Mouse (Mus musculus): Measurements from ENCODE around the gene Sh3d19.

The Sh3d19 gene

DNA sequence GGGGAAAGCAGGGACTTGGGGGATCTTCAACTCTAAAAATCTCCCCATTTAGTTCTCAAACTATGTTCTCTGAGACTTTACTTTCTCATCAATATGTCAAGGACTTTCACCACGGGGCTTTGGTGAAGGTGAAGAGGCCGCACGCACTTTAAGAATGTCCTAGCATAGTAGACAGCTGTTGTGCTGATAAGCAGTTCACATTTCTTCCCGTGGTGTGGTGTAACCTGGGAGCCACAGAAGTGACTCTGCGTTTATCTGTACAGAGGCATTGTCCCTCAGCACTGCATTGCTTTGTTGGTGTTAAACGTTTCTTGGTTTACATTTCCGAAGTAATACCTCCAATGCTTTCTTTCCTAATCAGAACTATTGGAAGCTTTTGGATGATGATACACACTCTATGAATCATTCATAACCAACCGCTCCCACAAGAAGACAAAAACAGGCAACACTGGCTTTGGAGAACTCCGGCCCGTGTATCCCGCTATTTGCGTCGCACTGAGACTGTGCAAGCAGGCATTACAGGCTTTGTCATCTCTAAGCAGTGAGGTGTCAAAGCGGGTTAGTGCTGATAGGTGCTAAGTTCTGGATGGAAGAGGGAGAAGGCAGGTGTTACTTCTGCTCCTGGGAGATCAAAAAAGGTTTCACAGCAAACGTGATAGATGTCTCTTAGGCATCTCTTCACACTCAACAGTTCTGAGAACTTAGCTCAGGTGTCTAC, 57.9 kb downstream of the Sh3d19 start:
- DNase-seq (ENCODE audit: low spot score in 2 of 2) = no peak

GRCm38 (mm10) chr3:86030566-86030965, 59.7 kb downstream of the Sh3d19 start:
- DNase-seq (ENCODE audit: low spot score in 2 of 2) = no peak

- DNase-seq (ENCODE audit: low spot score in 2 of 2) = no peak
Observed at GRCm38 (mm10) chr3:86033455-86034090, 62.7 kb downstream of the Sh3d19 start.

DNA sequence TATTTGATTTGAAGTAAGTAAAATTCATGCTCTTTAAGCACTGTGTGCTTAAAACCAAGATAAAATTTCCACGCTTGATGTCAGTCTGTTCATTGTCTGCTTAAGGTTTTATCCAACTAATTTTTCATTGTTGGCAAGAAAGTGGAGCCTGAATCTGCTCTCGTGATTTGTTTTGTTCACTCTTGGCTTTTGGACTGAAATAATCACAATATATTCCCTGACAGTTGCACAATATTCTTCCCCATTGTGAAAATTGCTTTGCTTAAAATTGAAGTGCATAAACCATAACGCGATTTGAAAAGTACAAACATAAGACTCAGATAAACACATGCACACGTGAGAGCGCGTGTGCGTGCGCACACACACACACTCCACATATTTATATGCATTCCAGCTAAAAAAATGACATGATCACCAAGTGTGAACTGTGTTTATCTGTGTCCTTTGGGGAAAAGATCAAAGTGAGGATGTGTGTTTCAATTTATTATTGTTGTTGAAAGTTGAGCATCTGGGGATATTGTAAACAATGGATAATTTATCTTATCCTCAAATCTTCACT, 67.1 kb downstream of the Sh3d19 start:
- no peak for DNase-seq (ENCODE audit: low spot score in 2 of 2)

DNA sequence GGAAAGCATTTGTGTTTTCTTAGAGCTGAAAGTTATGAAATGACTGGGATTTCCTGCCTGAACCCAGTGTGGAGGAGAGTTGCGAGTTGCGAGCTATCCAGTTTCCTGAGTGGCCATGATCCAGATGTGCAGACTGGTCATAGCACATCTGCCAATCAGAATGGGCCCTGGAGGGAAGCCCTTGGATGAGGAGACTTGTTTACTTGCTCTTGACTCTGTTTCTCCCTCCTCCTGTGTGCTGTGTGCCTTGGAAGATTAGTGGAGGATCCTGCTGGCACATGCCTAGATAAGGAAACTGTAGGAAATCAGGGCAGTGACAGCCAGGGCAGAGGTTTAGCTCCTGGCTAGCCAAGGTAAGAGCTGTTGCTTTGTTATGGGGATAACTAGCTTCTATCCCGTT, 67.7 kb downstream of the Sh3d19 start:
- no peak for DNase-seq (ENCODE audit: low spot score in 2 of 2)

GRCm38 (mm10) chr3:86040286-86041201, 69.6 kb downstream of the Sh3d19 start:
- no peak for DNase-seq (ENCODE audit: low spot score in 2 of 2)

DNA sequence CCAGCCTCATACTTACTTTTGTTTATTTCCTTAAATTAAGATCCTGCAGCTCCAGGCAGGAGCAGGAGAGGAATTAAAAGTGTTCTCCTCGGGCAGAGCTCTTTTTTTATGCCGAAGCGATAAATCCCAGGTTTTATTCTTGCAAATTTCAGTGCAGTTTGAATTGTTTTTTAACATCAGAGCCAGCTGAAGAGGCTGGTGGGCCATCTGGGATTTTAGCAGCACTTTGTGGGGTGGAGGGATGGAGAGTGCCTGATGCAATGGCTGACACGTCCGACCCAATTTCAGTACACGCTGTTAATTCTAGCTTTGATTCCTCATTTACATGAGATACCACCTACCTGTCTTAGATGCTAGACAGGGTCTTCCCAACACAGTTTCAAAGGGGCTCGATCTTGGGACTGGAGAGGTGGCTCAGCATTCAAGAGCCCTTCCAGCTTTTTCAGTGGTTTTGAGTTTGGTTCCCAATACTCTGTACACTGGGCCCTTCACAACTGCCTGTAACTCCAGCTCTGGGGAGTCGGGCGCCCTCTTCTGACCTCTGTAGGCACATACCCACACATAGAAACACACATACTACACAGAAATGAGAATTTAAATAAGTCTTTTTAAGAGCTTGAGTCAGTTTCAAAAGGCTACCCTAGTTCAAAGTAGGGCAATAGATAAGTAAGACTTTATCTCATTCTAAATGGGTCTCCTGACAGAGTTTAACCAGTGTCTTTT, 76.9 kb downstream of the Sh3d19 start:
- no peak for DNase-seq (ENCODE audit: low spot score in 2 of 2)

DNA sequence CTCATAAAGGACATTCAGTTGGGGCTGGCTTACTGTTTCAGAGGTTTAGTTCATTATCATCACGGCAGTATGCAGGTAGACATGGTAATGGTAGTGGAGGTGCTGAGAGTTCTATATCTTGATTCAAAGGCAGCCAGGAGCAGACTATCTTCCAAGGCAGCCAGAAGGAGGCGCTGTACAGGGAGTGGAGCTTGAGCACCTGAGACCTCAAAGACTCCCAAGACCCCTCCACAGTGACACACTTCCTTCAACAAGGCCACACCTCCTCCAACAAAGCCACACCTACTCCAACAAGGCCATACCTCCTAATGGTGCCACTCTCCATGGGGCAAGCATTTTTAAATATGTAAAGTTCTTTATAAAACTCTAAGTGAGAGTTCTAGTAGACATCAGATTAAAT, 78.1 kb downstream of the Sh3d19 start:
- no peak for DNase-seq (ENCODE audit: low spot score in 2 of 2)

DNA sequence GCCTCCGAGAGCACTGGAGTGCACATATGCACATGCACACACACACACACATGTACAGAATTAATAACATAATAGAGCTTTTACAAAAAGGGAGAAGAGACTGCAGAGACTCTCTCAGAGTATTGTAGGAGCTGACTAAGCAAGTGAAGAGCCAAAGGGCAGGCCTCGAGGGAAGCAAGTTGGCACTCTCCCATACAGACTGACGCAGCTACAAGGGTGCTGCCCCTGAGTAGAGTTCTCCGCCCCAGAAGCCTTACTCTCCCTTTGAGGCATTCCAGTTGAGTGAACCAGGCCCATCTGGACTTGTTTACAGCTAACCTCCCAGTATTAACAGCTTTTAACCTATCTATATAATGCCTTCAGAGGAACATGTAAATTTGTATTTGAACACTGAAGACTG, 85.8 kb downstream of the Sh3d19 start:
- DNase-seq (ENCODE audit: low spot score in 2 of 2) = no peak

GRCm38 (mm10) chr3:86057436-86058095, 86.7 kb downstream of the Sh3d19 start:
- DNase-seq (ENCODE audit: low spot score in 2 of 2) = no peak

- no peak for DNase-seq (ENCODE audit: low spot score in 2 of 2)
Observed at GRCm38 (mm10) chr3:86069646-86070250, 98.8 kb downstream of the Sh3d19 start.

GRCm38 (mm10) chr3:86070799-86071198, 99.9 kb downstream of the Sh3d19 start:
- no peak for DNase-seq (ENCODE audit: low spot score in 2 of 2)

DNA sequence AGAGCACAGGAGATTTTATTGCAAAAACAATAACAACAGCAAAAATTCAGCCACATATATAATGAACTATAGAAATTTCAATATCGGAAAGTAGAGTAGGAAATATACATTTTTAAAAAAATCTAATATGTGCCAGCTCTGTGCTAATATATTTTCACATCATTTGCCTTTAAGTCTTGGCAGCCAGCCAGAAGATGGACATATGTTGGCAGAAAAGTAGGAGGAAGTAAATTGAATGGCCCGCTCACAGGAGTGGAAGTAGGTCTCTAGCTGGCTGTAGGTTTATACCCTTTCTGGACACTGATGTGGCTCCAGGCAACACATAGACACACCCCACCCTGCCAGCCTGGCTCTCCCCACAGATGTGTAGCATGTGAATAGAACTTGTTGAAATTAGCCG, 101.2 kb downstream of the Sh3d19 start:
- DNase-seq (ENCODE audit: low spot score in 2 of 2) = no peak

DNA sequence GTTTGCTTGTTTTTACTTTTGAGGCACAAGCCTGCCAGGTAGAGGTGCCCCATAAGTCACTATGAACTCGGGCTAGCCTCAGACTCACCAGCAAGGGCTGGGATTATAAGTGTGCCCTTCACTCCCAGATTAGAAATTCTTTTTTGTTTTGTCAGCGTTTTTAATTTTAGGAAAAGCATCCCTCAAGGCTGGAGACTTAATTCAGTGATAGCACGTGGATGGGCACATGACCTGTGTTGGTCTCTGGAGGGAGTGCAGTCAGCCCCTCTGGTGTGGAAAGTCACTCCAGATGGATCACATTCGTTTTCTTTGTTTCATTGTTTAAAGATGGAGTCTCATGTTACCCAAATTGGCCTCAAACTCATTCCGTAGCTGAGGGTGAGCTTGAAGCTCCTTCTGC, 102.0 kb downstream of the Sh3d19 start:
- no peak for DNase-seq (ENCODE audit: low spot score in 2 of 2)

DNA sequence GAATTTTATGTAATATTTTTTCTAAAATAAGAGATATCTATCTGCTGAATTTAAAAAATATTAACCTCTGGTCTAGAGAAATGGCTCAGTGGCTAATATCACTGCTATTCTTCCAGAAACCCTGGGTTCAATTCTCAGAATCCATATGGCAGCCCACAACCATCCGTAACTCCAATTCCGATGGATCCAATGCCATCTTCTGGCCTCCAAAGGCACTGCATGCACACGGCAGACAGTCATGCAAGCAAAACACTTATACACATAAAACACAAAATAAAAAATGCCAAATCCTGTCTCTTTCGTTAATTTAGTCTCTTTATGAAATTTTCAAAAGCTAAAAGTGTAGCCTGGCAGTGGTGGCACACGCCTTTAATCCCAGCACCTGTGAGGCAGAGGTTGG, 104.7 kb downstream of the Sh3d19 start:
- no peak for DNase-seq (ENCODE audit: low spot score in 2 of 2)

- no peak for DNase-seq (ENCODE audit: low spot score in 2 of 2)
Observed at GRCm38 (mm10) chr3:86076511-86077283, 105.8 kb downstream of the Sh3d19 start.

- no peak for DNase-seq (ENCODE audit: low spot score in 2 of 2)
Observed at GRCm38 (mm10) chr3:86083051-86083450, 112.1 kb downstream of the Sh3d19 start.

GRCm38 (mm10) chr3:86085001-86085400, 114.1 kb downstream of the Sh3d19 start:
- no peak for DNase-seq (ENCODE audit: low spot score in 2 of 2)

DNA sequence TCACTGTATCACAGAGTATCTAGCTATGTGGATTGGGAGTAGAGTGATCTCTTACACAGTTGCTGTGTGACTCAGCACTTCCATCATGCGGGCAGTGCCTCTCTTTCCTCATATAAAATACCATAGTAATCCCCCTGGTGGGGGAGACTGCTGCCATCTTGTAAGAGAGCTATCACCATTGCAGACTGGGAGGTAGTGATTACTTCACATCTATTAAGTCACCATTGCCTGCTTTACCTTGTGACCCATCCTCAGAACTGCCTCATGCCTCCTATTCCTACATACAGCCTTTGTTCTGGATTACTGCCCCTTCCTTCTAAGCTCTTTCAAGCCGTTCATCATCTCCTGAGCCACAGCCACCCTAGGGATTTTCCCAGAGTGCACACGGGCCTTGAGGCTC, 117.0 kb downstream of the Sh3d19 start:
- DNase-seq (ENCODE audit: low spot score in 2 of 2) = no peak
